Mouse (Mus musculus): ENCODE results near the gene Upf3b.
"Not testable (repeated sequence)": the region's sequence is repeated elsewhere in the genome, so short reads cannot be mapped to it uniquely, and the experiment has no call there.

The Upf3b gene

GRCm38 (mm10) chrX:37110193-37110880, at the start of gene Upf3b:
Upf3b (minus strand) TSS chrX:37110322.
- peak; percentile 81 for DNase-seq (ENCODE audit: low spot score)

- DNase-seq (ENCODE audit: low spot score), result no peak
Observed at GRCm38 (mm10) chrX:37157839-37158238, 47.7 kb upstream of the Upf3b start.

GRCm38 (mm10) chrX:37144954-37145353, 34.8 kb upstream of the Upf3b start:
- DNase-seq (ENCODE audit: low spot score), result no peak

- not testable (repeated sequence) for DNase-seq (ENCODE audit: low spot score)
Observed at GRCm38 (mm10) chrX:37144498-37144897, 34.4 kb upstream of the Upf3b start.

GRCm38 (mm10) chrX:37141732-37142131, 31.6 kb upstream of the Upf3b start:
- no peak for DNase-seq (ENCODE audit: low spot score)

GRCm38 (mm10) chrX:37126671-37127358, 16.7 kb upstream of the Upf3b start, which contains the start of gene Nkap:
Nkap (plus strand) TSS chrX:37126795.
- DNase-seq (ENCODE audit: low spot score), result peak; percentile 51

GRCm38 (mm10) chrX:37125511-37125910, 15.4 kb upstream of the Upf3b start:
- DNase-seq (ENCODE audit: low spot score), result no peak

GRCm38 (mm10) chrX:37120212-37120611, 10.1 kb upstream of the Upf3b start:
- DNase-seq (ENCODE audit: low spot score), result no peak

GRCm38 (mm10) chrX:37119585-37119984, 9.5 kb upstream of the Upf3b start:
- DNase-seq (ENCODE audit: low spot score), result no peak

- no peak for DNase-seq (ENCODE audit: low spot score)
Observed at GRCm38 (mm10) chrX:37117085-37117484, 7.0 kb upstream of the Upf3b start.

- no peak for DNase-seq (ENCODE audit: low spot score)
Observed at GRCm38 (mm10) chrX:37110881-37111193, 715 bp upstream of the Upf3b start.

GRCm38 (mm10) chrX:37109526-37110192, 463 bp downstream of the Upf3b start:
- DNase-seq (ENCODE audit: low spot score), result no peak

- DNase-seq (ENCODE audit: low spot score), result no peak
Observed at GRCm38 (mm10) chrX:37103826-37104225, 6.3 kb downstream of the Upf3b start.

- no peak for DNase-seq (ENCODE audit: low spot score)
Observed at GRCm38 (mm10) chrX:37098681-37099080, 11.4 kb downstream of the Upf3b start.

GRCm38 (mm10) chrX:37095106-37095768, 14.9 kb downstream of the Upf3b start:
- DNase-seq (ENCODE audit: low spot score), result no peak

- DNase-seq (ENCODE audit: low spot score), result no peak
Observed at GRCm38 (mm10) chrX:37091457-37091856, 18.7 kb downstream of the Upf3b start.

- DNase-seq (ENCODE audit: low spot score), result no peak
Observed at GRCm38 (mm10) chrX:37088778-37089177, 21.3 kb downstream of the Upf3b start.

GRCm38 (mm10) chrX:37085665-37086064, 24.5 kb downstream of the Upf3b start:
- no peak for DNase-seq (ENCODE audit: low spot score)

GRCm38 (mm10) chrX:37084927-37085660, 25.0 kb downstream of the Upf3b start, which contains the start of gene Rpl39:
Rpl39 (minus strand) TSS chrX:37085402.
- DNase-seq (ENCODE audit: low spot score), result peak; percentile 84

GRCm38 (mm10) chrX:37084318-37084926, 25.7 kb downstream of the Upf3b start:
- peak; percentile 4 for DNase-seq (ENCODE audit: low spot score)

GRCm38 (mm10) chrX:37081194-37081593, 28.9 kb downstream of the Upf3b start:
- DNase-seq (ENCODE audit: low spot score), result no peak

Data from spleen, adult 12 weeks (tissue).